Mouse (Mus musculus) spleen, adult 2 months (tissue): ENCODE measurements around the gene Slc38a2.

Experiments used
- CTCF ChIP-seq: fragments of 200-500 bp; IDR thresholded peaks from 2 replicates; pipeline ENCODE4 v1.5.1; 2011; ENCODE audit warnings: mild to moderate bottlenecking, inconsistent platforms; ENCODE audit not compliant: insufficient read depth, insufficient read length, insufficient replicate concordance; ENCODE audit errors: extremely low read depth
- POLR2A ChIP-seq: fragments of 200-500 bp; IDR thresholded peaks from 2 replicates; pipeline ENCODE4 v1.6.1; 2011; ENCODE audit warnings: low read depth, low read length, inconsistent platforms

DNA sequence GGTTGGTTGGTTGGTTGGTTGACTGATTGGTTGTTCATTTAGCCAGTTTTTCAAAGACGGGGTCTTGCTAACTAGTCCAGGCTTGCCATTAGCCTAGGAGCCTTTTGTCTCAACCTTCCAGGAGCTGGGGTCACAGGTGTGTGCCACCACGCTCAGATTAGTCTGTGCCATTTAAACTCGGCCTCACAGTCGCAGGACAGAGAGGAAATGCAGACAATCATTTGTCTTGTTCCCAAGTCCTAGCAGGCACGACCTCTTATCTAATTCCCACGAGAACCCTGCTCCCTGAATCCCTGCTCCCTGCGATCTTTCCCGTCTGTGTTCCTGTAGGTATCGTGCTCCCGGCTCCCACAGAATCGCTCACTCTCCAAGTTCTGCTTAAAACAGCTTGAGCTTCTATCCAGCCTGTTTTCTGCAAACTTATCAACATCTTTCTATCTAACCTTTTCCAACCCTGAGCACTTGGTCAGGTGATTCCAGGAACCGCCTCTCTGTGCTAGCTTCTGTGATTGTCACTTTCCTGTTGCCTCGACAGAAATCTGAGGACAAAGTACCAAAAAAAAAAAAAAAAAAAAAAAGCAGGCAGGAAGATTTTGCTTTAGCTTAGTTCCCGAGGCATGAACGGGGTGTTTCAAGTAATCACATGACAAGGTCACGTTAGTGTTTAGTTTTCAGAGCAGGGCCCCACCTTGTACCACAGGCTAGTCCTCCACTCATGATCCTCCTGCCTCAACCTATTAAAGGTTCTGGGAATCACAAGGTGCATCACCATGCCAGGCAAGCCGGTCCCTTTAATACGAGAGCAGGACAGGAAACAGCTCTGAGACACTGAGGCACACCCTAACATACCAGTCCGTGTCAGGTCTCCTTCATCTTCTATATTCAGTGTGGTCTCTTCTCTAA lies 20.4 kb downstream of the Slc38a2 start:
- TF ChIP-seq POLR2A (no peak), CTCF (no peak)
